Mouse (Mus musculus) bone marrow, adult 2 months (tissue): ENCODE measurements around the gene Akr1b8. TPM values are rescaled to one million over a fixed set of nuclear protein-coding genes. Genes with fewer than 3 reads are reported as not detected.
A peak's percentile ranks its signal among the peaks of the same experiment; 100 is the strongest.

Experiments used
- H3K27ac ChIP-seq: fragments of 200-500 bp; 2 replicates; pipeline ENCODE4 v1.5.1; 2012; ENCODE audit warnings: low read depth, mild to moderate bottlenecking, control low read depth, inconsistent platforms, low read length; ENCODE audit not compliant: control insufficient read depth, poor library complexity, insufficient read depth
- H3K4me1 ChIP-seq: fragments of 200-500 bp; 2 replicates; pipeline ENCODE4 v1.6.1; 2011; ENCODE audit warnings: low read length; ENCODE audit not compliant: control insufficient read depth, insufficient read depth
- H3K4me3 ChIP-seq: fragments of 200-500 bp; replicated peaks from 2 replicates; pipeline ENCODE3; 2011; ENCODE audit warnings: mild to moderate bottlenecking, low read depth, low read length, control low read depth; ENCODE audit not compliant: control insufficient read depth
- CTCF ChIP-seq: fragments of 200-500 bp; IDR thresholded peaks from 2 replicates; pipeline ENCODE4 v1.5.1; 2011; ENCODE audit warnings: low read length, control low read depth; ENCODE audit not compliant: control insufficient read depth, insufficient read depth
- POLR2A ChIP-seq: fragments of 200-500 bp; IDR thresholded peaks from 2 replicates; pipeline ENCODE4 v1.6.1; 2011; ENCODE audit warnings: low read depth, mild to moderate bottlenecking, control low read depth, low read length, borderline replicate concordance; ENCODE audit not compliant: control insufficient read depth
- WGBS: fragments of 180-500 bp; shearing (Covaris S2); methylation state at CpG from one replicate; pipeline ENCODE4 v1.1.7; 2018; 5-methylcytosine and 5-hydroxymethylcytosine counted together
- polyA plus RNA-seq: library from polyadenylated mRNA; stranded (reverse); fragments of >200 nt; gene quantifications from 2 replicates; pipeline ENCODE4 v1.2.4, GENCODE M21; 2011; ENCODE audit warnings: low replicate concordance; ENCODE audit not compliant: missing spikeins, insufficient read depth, insufficient read length

The Akr1b8 gene
- polyA plus RNA-seq, 1 experiment: 3.1 TPM

GRCm38 (mm10) chr6:34383401-34383800, 29.5 kb downstream of the Akr1b8 start:
- Histone ChIP-seq H3K4me1 (no peaks in the 10 kb centered on the region), H3K27ac (no peak overlapping the region), H3K4me3 (no peak overlapping the region)
- WGBS: 66% methylated on average over 8 of the region's 8 CpGs
- TF ChIP-seq CTCF (no peak), POLR2A (no peak)

GRCm38 (mm10) chr6:34384110-34384661, 30.3 kb downstream of the Akr1b8 start, which contains the start of gene Akr1b10:
TSS of gene Akr1b10 (plus strand) at chr6:34384218.
- Histone ChIP-seq H3K4me3 (peak within 1 kb of the TSS; percentile 85), H3K4me1 (no peaks in the 10 kb centered on the region), H3K27ac (peak within 1 kb of the TSS; percentile 29)
- WGBS: under 1% methylated on average over 17 of the region's 17 CpGs
- TF ChIP-seq CTCF: no peak
- TF ChIP-seq POLR2A: peak; percentile 44; the same call in 1 of the 2 replicates

DNA sequence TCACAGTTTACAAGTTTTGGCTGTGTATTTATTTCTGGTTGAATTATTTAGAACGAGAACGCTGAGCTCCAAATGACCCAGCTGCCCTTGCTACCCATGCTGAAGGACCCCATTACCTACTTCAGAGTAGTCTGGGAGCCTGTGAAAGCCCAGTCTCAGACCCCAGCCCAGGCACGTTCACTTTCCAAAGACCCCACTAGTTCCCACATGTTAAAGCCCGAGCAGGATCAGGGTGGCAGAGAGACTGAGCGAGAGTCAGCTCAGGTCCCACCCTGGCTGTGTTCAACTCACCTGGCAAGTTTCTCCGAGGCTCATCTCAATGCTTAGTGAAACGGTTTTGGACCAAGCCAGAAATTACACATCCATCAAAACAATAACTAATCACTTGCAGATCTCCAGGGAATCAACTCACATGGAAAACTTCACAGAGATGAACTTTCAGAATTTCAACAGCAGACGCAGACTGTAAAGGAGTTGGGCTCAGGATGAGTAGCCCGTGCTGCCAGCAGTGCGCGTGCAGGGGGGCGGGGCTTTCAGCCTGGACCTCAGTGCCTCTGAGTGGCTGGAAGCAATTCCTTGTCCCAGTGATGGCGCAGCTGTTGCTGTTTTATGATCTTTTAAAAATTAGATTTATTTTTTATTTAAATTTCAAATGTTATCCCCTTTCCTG, 30.9 kb downstream of the Akr1b8 start:
- Histone ChIP-seq H3K4me3 (peak overlapping the region; percentile 85), H3K27ac (no peak overlapping the region), H3K4me1 (no peaks in the 10 kb centered on the region)
- 4% methylated on average over 13 of the region's 13 CpGs for WGBS
- TF ChIP-seq CTCF (no peak), POLR2A (no peak)

- Histone ChIP-seq H3K4me1 (no peaks in the 10 kb centered on the region), H3K4me3 (no peak overlapping the region), H3K27ac (no peak overlapping the region)
- no peak for TF ChIP-seq POLR2A
- TF ChIP-seq CTCF: no peak
- 80% methylated on average over 4 of the region's 4 CpGs for whole genome bisulfite sequencing
Measured at GRCm38 (mm10) chr6:34388420-34389156, 34.7 kb downstream of the Akr1b8 start.

GRCm38 (mm10) chr6:34395897-34396296, 42.0 kb downstream of the Akr1b8 start:
- H3K4me3 ChIP-seq: no peak overlapping the region
- 76% methylated on average over 5 of the region's 5 CpGs for WGBS
- TF ChIP-seq POLR2A: no peak
- TF ChIP-seq CTCF: no peak
- H3K27ac ChIP-seq: no peak overlapping the region
- H3K4me1 ChIP-seq: no peaks in the 10 kb centered on the region; the same call in 1 of the 2 replicates

DNA sequence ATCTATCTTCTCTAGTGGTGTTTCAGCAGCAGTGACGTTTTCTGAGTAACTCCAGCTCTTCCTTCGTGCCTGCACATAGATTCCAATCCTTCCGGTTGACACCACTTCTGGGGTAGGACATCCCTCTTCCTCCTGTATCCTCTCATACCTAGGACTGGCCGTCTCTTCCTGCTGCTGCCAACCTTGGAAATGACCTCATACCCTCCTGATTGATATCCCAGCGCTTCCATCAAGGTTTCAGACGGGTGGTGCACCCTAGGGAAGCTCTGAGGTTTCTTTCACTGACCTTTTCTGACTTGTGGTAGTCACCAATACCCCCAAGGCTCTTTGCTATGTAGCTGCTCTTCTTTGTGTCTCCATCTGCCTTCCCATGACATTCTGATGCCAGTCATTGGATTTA, 44.5 kb downstream of the Akr1b8 start:
- TF ChIP-seq POLR2A (no peak), CTCF (no peak)
- no peak overlapping the region for H3K4me3 ChIP-seq
- H3K27ac ChIP-seq: no peak overlapping the region
- H3K4me1 ChIP-seq: no peaks in the 10 kb centered on the region; the same call in 1 of the 2 replicates
- 88% methylated on average over 6 of the region's 6 CpGs for WGBS

GRCm38 (mm10) chr6:34399606-34400220, 45.8 kb downstream of the Akr1b8 start:
- no peaks in the 10 kb centered on the region; the same call in 1 of the 2 replicates for H3K4me1 ChIP-seq
- TF ChIP-seq POLR2A (no peak), CTCF (no peak)
- no peak overlapping the region for H3K4me3 ChIP-seq
- 84% methylated on average over 13 of the region's 13 CpGs for WGBS
- no peak overlapping the region for H3K27ac ChIP-seq

- no peaks in the 10 kb centered on the region; the same call in 1 of the 2 replicates for H3K4me1 ChIP-seq
- 89% methylated on average over 2 of the region's 2 CpGs for WGBS
- H3K4me3 ChIP-seq: no peak overlapping the region
- H3K27ac ChIP-seq: no peak overlapping the region
- TF ChIP-seq CTCF: no peak
- no peak for TF ChIP-seq POLR2A
Measured at GRCm38 (mm10) chr6:34400696-34401095, 46.8 kb downstream of the Akr1b8 start.
